Mouse (Mus musculus) myocyte (in vitro differentiated cells): ENCODE data around the gene Dnmt1. TPM values are rescaled to one million over a fixed set of nuclear protein-coding genes. Genes with fewer than 3 reads are reported as not detected.

Experiments
- H3K27me3 ChIP-seq: one replicate; pipeline ENCODE4 v1.6.1; 2011; ENCODE audit not compliant: control insufficient read depth, insufficient read depth, insufficient read length
- H3K36me3 ChIP-seq: one replicate; pipeline ENCODE4 v1.6.1; 2011; ENCODE audit not compliant: control insufficient read depth, insufficient read depth
- H3K4me2 ChIP-seq: one replicate; pipeline ENCODE4 v1.6.1; 2011; ENCODE audit warnings: low read depth, control low read depth
- H3K4me3 ChIP-seq: one replicate; pipeline ENCODE4 v1.5.1; 2011; ENCODE audit warnings: mild to moderate bottlenecking, control low read depth, moderate library complexity
- H3K79me2 ChIP-seq: one replicate; pipeline ENCODE4 v1.6.1; 2011; ENCODE audit not compliant: control insufficient read depth, insufficient read depth
- H3ac ChIP-seq: one replicate; pipeline ENCODE4 v1.6.1; 2011; ENCODE audit not compliant: control insufficient read depth, insufficient read length
- CEBPB ChIP-seq: IDR thresholded peaks from 2 replicates; pipeline ENCODE4 v1.6.1; 2011; ENCODE audit warnings: mild to moderate bottlenecking, moderate library complexity; ENCODE audit not compliant: poor library complexity, insufficient read depth, severe bottlenecking
- E2F4 ChIP-seq: IDR thresholded peaks from one replicate; pipeline ENCODE4 v1.6.1; 2011; ENCODE audit warnings: mild to moderate bottlenecking, control low read depth, moderate library complexity; ENCODE audit not compliant: insufficient read depth
- MAX ChIP-seq: IDR thresholded peaks from one replicate; pipeline ENCODE4 v1.6.1; 2011; ENCODE audit warnings: low read depth, mild to moderate bottlenecking, control low read depth
- MYOG ChIP-seq, 3 experiments: IDR thresholded peaks; one replicate each; pipeline ENCODE4 v1.6.1; 2011; ENCODE audit warnings: control low read depth in 2 of 3, low read depth in 2 of 3, mild to moderate bottlenecking in 2 of 3; ENCODE audit not compliant: insufficient read length in 2 of 3, control insufficient read depth in 1 of 3, insufficient read depth in 1 of 3
- POLR2A ChIP-seq: IDR thresholded peaks from one replicate; pipeline ENCODE4 v1.6.1; 2011; ENCODE audit warnings: low read depth, mild to moderate bottlenecking, control low read depth, moderate library complexity; ENCODE audit not compliant: insufficient read length
- POLR2AphosphoS2 ChIP-seq: IDR thresholded peaks from one replicate; pipeline ENCODE4 v1.6.1; 2011; ENCODE audit warnings: low read depth, control low read depth; ENCODE audit not compliant: insufficient read length
- REST ChIP-seq: IDR thresholded peaks from one replicate; pipeline ENCODE4 v1.6.1; 2011; ENCODE audit warnings: mild to moderate bottlenecking, control low read depth, moderate library complexity; ENCODE audit not compliant: insufficient read depth, insufficient read length
- SRF ChIP-seq: IDR thresholded peaks from one replicate; pipeline ENCODE4 v1.6.1; 2011; ENCODE audit warnings: low read depth; ENCODE audit not compliant: control insufficient read depth, insufficient read length
- TCF12 ChIP-seq: IDR thresholded peaks from one replicate; pipeline ENCODE4 v1.6.1; 2011; ENCODE audit warnings: mild to moderate bottlenecking, control low read depth; ENCODE audit not compliant: poor library complexity, insufficient read depth, severe bottlenecking
- TCF3 ChIP-seq: IDR thresholded peaks from one replicate; pipeline ENCODE4 v1.6.1; 2011; ENCODE audit warnings: low read depth, control low read depth; ENCODE audit not compliant: insufficient read length
- polyA plus RNA-seq: library from polyadenylated mRNA; unstranded; fragments of >200 nt; fragmentation: generic; extraction: Trizol; gene quantifications from one replicate; pipeline ENCODE4 v1.2.1, GENCODE M21; 2012; ENCODE audit warnings: missing spikeins

Dnmt1 gene
- polyA plus RNA-seq, 1 experiment = 22.1 TPM

GRCm38 (mm10) chr9:20979181-20979580, 19.5 kb upstream of the Dnmt1 start:
- H3K4me2 ChIP-seq = no peak overlapping the region
- H3K4me3 ChIP-seq = no peak overlapping the region
- TF ChIP-seq SRF (no peak), E2F4 (no peak), TCF12 (no peak), TCF3 (no peak), POLR2AphosphoS2 (no peak), POLR2A (no peak), CEBPB (no peak), MAX (no peak), REST (no peak), MYOG (IDR thresholded peaks at IDR 0.05; ENCODE audit: control insufficient read depth in 1 of 3, insufficient read depth in 1 of 3, insufficient read length in 2 of 3, low read depth in 2 of 3) (no peak)
- no peaks in the 10 kb centered on the region for H3K36me3 ChIP-seq
- no peak overlapping the region for H3ac ChIP-seq
- H3K27me3 ChIP-seq = no peaks in the 10 kb centered on the region
- peaks cover 14% of the 10 kb centered on the region for H3K79me2 ChIP-seq

- Histone ChIP-seq H3K4me3 (no peak overlapping the region), H3K4me2 (no peak overlapping the region), H3K79me2 (peaks cover 18% of the 10 kb centered on the region), H3K36me3 (no peaks in the 10 kb centered on the region), H3K27me3 (no peaks in the 10 kb centered on the region), H3ac (no peak overlapping the region)
- no peak for TF ChIP-seq POLR2AphosphoS2
- no peak for TF ChIP-seq CEBPB
Observed at GRCm38 (mm10) chr9:20978409-20979095, 18.9 kb upstream of the Dnmt1 start.

- no peak for TF ChIP-seq CEBPB
- no peak for TF ChIP-seq SRF
- no peak for TF ChIP-seq MAX
- no peak for TF ChIP-seq TCF3
- Histone ChIP-seq H3K79me2 (peaks cover 26% of the 10 kb centered on the region), H3K4me2 (peak overlapping the region; percentile 95), H3K36me3 (no peaks in the 10 kb centered on the region), H3K27me3 (no peaks in the 10 kb centered on the region), H3ac (peak overlapping the region; percentile 24), H3K4me3 (peak overlapping the region; percentile 63)
Observed at GRCm38 (mm10) chr9:20976961-20977689, 17.4 kb upstream of the Dnmt1 start.

GRCm38 (mm10) chr9:20976216-20976960, 16.7 kb upstream of the Dnmt1 start, which contains the start of gene S1pr2:
S1pr2 (minus strand) TSS chr9:20976781.
- peaks cover 26% of the 10 kb centered on the region for H3K79me2 ChIP-seq
- H3K4me3 ChIP-seq = peak within 1 kb of the TSS; percentile 63
- peak within 1 kb of the TSS; percentile 95 for H3K4me2 ChIP-seq
- no peaks in the 10 kb centered on the region for H3K36me3 ChIP-seq
- H3K27me3 ChIP-seq = no peaks in the 10 kb centered on the region
- H3ac ChIP-seq = peak within 1 kb of the TSS; percentile 24
- no peak for TF ChIP-seq E2F4
- peak; percentile 59 for TF ChIP-seq POLR2AphosphoS2
- TF ChIP-seq POLR2A = peak; percentile 58
- TF ChIP-seq SRF = no peak
- TF ChIP-seq TCF12 = no peak
- TF ChIP-seq CEBPB = no peak

GRCm38 (mm10) chr9:20975431-20976215, 15.9 kb upstream of the Dnmt1 start:
- TF ChIP-seq POLR2AphosphoS2 (no peak), SRF (peak; percentile 42), POLR2A (peak; percentile 35)
- Histone ChIP-seq H3K4me3 (peak overlapping the region; percentile 63), H3K27me3 (no peaks in the 10 kb centered on the region), H3K4me2 (peak overlapping the region; percentile 95), H3K36me3 (no peaks in the 10 kb centered on the region), H3ac (peak overlapping the region; percentile 24), H3K79me2 (peaks cover 31% of the 10 kb centered on the region)
